Mouse (Mus musculus) MEL (cell line): ENCODE measurements around the gene Hspa4l. TPM values are rescaled to one million over a fixed set of nuclear protein-coding genes. Genes with fewer than 3 reads are reported as not detected.

Experiments used
- DNase-seq: peaks from one replicate; pipeline ENCODE4 v3.0.0; 2011; ENCODE audit warnings: low read depth, low spot score
- H3K27ac ChIP-seq: 2 replicates; pipeline ENCODE4 v1.5.1; 2012; ENCODE audit warnings: low read depth, mild to moderate bottlenecking, control low read depth, low read length, moderate library complexity; ENCODE audit not compliant: control insufficient read depth
- H3K27me3 ChIP-seq, 2 experiments: fragments of 150-350 bp in 1 of 2; sonication (generic) in 1 of 2; 2 replicates each; pipeline ENCODE4 v1.6.1; 2012; ENCODE audit warnings: low read length in 2 of 2, mild to moderate bottlenecking in 2 of 2, improper control_type of control experiment in 1 of 2, moderate library complexity in 1 of 2; ENCODE audit not compliant: insufficient read depth in 2 of 2, control insufficient read depth in 1 of 2
- H3K36me3 ChIP-seq, 2 experiments: 2 replicates each; pipeline ENCODE4 v1.6.1; 2012 to 2014; ENCODE audit warnings: low read length in 2 of 2, improper control_type of control experiment in 1 of 2, inconsistent platforms in 1 of 2, mild to moderate bottlenecking in 1 of 2; ENCODE audit not compliant: insufficient read depth in 2 of 2, control insufficient read depth in 1 of 2
- H3K4me1 ChIP-seq, 2 experiments: fragments of 150-350 bp in 1 of 2; sonication (generic) in 1 of 2; 2 replicates each; pipeline ENCODE4 v1.6.1; 2012; ENCODE audit warnings: low read length in 2 of 2, improper control_type of control experiment in 1 of 2, mild to moderate bottlenecking in 1 of 2; ENCODE audit not compliant: insufficient read depth in 2 of 2, control insufficient read depth in 1 of 2
- H3K4me3 ChIP-seq, 2 experiments: fragments of 150-350 bp in 1 of 2; sonication (generic) in 1 of 2; 2 replicates each; pipeline ENCODE4 v1.5.1; 2012; ENCODE audit warnings: low read depth in 2 of 2, low read length in 2 of 2, mild to moderate bottlenecking in 2 of 2, moderate library complexity in 2 of 2, control low read depth in 1 of 2, improper control_type of control experiment in 1 of 2; ENCODE audit not compliant: control insufficient read depth in 1 of 2, insufficient read depth in 1 of 2
- H3K79me2 ChIP-seq: 2 replicates; pipeline ENCODE4 v1.6.1; 2012; ENCODE audit warnings: mild to moderate bottlenecking, low read length, moderate library complexity; ENCODE audit not compliant: control insufficient read depth, poor library complexity, insufficient read depth
- H3K9ac ChIP-seq: 2 replicates; pipeline ENCODE4 v1.6.1; 2012; ENCODE audit warnings: low read depth, mild to moderate bottlenecking, control low read depth, low read length, moderate library complexity; ENCODE audit not compliant: control insufficient read depth, poor library complexity, severe bottlenecking
- H3K9me3 ChIP-seq: fragments of 150-350 bp; sonication (generic); replicated peaks from 2 replicates; pipeline ENCODE4 v1.6.1; 2012; ENCODE audit warnings: mild to moderate bottlenecking, low read length, improper control_type of control experiment, moderate library complexity; ENCODE audit not compliant: insufficient read depth
- CHD1 ChIP-seq: IDR thresholded peaks from 2 replicates; pipeline ENCODE4 v1.6.1; 2012; ENCODE audit warnings: low read depth, mild to moderate bottlenecking, inconsistent platforms, low read length, improper control_type of control experiment
- ELF1 ChIP-seq: IDR thresholded peaks from 2 replicates; pipeline ENCODE4 v1.6.1; 2014; ENCODE audit warnings: low read depth, mild to moderate bottlenecking, inconsistent platforms, low read length, improper control_type of control experiment, moderate library complexity
- EP300 ChIP-seq, 2 experiments: IDR thresholded peaks; 2 replicates each; pipeline ENCODE4 v1.6.1; 2011; ENCODE audit warnings: improper control_type of control experiment in 2 of 2, low read length in 2 of 2, low read depth in 1 of 2, mild to moderate bottlenecking in 1 of 2
- HCFC1 ChIP-seq: IDR thresholded peaks from 2 replicates; pipeline ENCODE4 v1.6.1; 2012; ENCODE audit warnings: low read depth, mild to moderate bottlenecking, inconsistent platforms, low read length, improper control_type of control experiment, moderate library complexity
- JUND ChIP-seq: IDR thresholded peaks from 2 replicates; pipeline ENCODE4 v1.6.1; 2011; ENCODE audit warnings: low read depth, mild to moderate bottlenecking, improper control_type of control experiment, low read length
- KAT2A ChIP-seq: conservative IDR thresholded peaks from 2 replicates; pipeline ENCODE4 v1.6.1; 2012; ENCODE audit warnings: low read depth, low read length, improper control_type of control experiment, inconsistent platforms
- MAFK ChIP-seq: IDR thresholded peaks from 2 replicates; pipeline ENCODE4 v1.6.1; 2011; ENCODE audit warnings: low read depth, mild to moderate bottlenecking, low read length, improper control_type of control experiment, borderline replicate concordance
- MAX ChIP-seq: IDR thresholded peaks from 2 replicates; pipeline ENCODE4 v1.6.1; 2011; ENCODE audit warnings: low read length, improper control_type of control experiment
- MAZ ChIP-seq: IDR thresholded peaks from 2 replicates; pipeline ENCODE4 v1.6.1; 2012; ENCODE audit warnings: low read depth, mild to moderate bottlenecking, inconsistent platforms, low read length, improper control_type of control experiment
- MEF2A ChIP-seq: IDR thresholded peaks from 2 replicates; pipeline ENCODE4 v1.6.1; 2014; ENCODE audit warnings: low read depth, mild to moderate bottlenecking, inconsistent platforms, low read length, improper control_type of control experiment; ENCODE audit not compliant: poor library complexity, insufficient replicate concordance, severe bottlenecking; ENCODE audit errors: extremely low read depth
- MXI1 ChIP-seq: IDR thresholded peaks from 2 replicates; pipeline ENCODE4 v1.6.1; 2011; ENCODE audit warnings: mild to moderate bottlenecking, low read depth, low read length, improper control_type of control experiment
- NELFE ChIP-seq: IDR thresholded peaks from 2 replicates; pipeline ENCODE4 v1.6.1; 2011; ENCODE audit warnings: low read depth, low read length, improper control_type of control experiment
- POLR2AphosphoS2 ChIP-seq: IDR thresholded peaks from 2 replicates; pipeline ENCODE4 v1.6.1; 2011; ENCODE audit warnings: low read length, improper control_type of control experiment
- POLR2AphosphoS5 ChIP-seq: IDR thresholded peaks from 2 replicates; pipeline ENCODE4 v1.6.1; 2012; ENCODE audit warnings: low read depth, borderline replicate concordance, mild to moderate bottlenecking, inconsistent platforms, low read length, moderate library complexity, mixed read lengths
- RAD21 ChIP-seq: IDR thresholded peaks from 2 replicates; pipeline ENCODE4 v1.6.1; 2011; ENCODE audit warnings: mild to moderate bottlenecking, low read depth, low read length, improper control_type of control experiment
- SIN3A ChIP-seq: IDR thresholded peaks from 2 replicates; pipeline ENCODE4 v1.6.1; 2012; ENCODE audit warnings: low read length, improper control_type of control experiment, inconsistent platforms
- SMC3 ChIP-seq: IDR thresholded peaks from 2 replicates; pipeline ENCODE4 v1.6.1; 2011; ENCODE audit warnings: low read depth, low read length, improper control_type of control experiment
- TAL1 ChIP-seq: IDR thresholded peaks from 2 replicates; pipeline ENCODE4 v1.6.1; 2012; ENCODE audit warnings: mild to moderate bottlenecking, inconsistent platforms, low read length, moderate library complexity, mixed read lengths
- TCF12 ChIP-seq: IDR thresholded peaks from 2 replicates; pipeline ENCODE4 v1.6.1; 2014; ENCODE audit warnings: low read depth, mild to moderate bottlenecking, inconsistent platforms, low read length, improper control_type of control experiment, moderate library complexity
- UBTF ChIP-seq: IDR thresholded peaks from 2 replicates; pipeline ENCODE4 v1.6.1; 2012; ENCODE audit warnings: low read depth, mild to moderate bottlenecking, inconsistent platforms, low read length, improper control_type of control experiment, moderate library complexity, borderline replicate concordance; ENCODE audit not compliant: insufficient read depth
- USF1 ChIP-seq: IDR thresholded peaks from 2 replicates; pipeline ENCODE4 v1.6.1; 2014; ENCODE audit warnings: low read depth, mild to moderate bottlenecking, inconsistent platforms, low read length, improper control_type of control experiment, moderate library complexity
- ZKSCAN1 ChIP-seq: IDR thresholded peaks from 2 replicates; pipeline ENCODE4 v1.6.1; 2012; ENCODE audit warnings: low read depth, mild to moderate bottlenecking, inconsistent platforms, low read length, improper control_type of control experiment, moderate library complexity
- ZMIZ1 ChIP-seq: IDR thresholded peaks from 2 replicates; pipeline ENCODE4 v1.6.1; 2012; ENCODE audit warnings: low read depth, mild to moderate bottlenecking, inconsistent platforms, low read length, improper control_type of control experiment, moderate library complexity
- ZNF384 ChIP-seq: IDR thresholded peaks from 2 replicates; pipeline ENCODE4 v1.6.1; 2012; ENCODE audit warnings: low read depth, mild to moderate bottlenecking, inconsistent platforms, low read length, improper control_type of control experiment
- polyA plus RNA-seq, 2 experiments: library from polyadenylated mRNA; stranded (reverse) in 1 of 2; unstranded in 1 of 2; fragments of >175 nt in 1 of 2; fragments of >200 nt in 1 of 2; gene quantifications; 2 replicates each; pipeline versions ENCODE4 v1.2.1 to v1.2.4; 2012; ENCODE audit warnings: low replicate concordance in 2 of 2, low read depth in 1 of 2; ENCODE audit not compliant: insufficient read length in 2 of 2, insufficient read depth in 1 of 2, missing spikeins in 1 of 2
- total RNA-seq: library from RNA; depleted of rRNA; stranded (reverse); fragments of 300-350 nt; gene quantifications from 2 replicates; pipeline ENCODE4 v1.2.3, GENCODE M21; 2012

Hspa4l gene
- total and polyA plus RNA-seq, 3 experiments, result 19.2 to 37.2 (median 35.7) TPM

DNA sequence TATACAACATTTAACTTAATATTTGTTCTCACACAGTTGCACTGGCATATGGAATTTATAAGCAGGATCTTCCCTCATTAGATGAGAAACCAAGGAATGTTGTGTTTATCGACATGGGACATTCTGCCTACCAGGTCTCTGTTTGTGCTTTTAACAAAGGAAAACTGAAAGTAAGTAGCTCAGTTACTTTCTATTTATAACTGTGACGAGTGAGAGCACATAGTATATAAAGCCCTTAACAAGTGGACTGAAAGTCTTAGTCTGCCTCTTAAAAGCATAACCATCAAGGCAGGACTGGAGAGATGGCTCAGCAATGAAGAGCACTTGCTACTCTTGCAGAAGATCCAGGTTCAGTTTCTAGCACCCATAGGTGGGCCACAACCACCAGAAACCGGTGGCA is 16.5 kb downstream of the Hspa4l start:
- peaks cover 0 to 17% of the 10 kb centered on the region in 2 experiments; a peak in 3 of 4 replicates for H3K36me3 ChIP-seq
- no peaks in the 10 kb centered on the region for H3K4me1 ChIP-seq
- DNase-seq, result no peak
- TF ChIP-seq TAL1 (no peak), CHD1 (no peak), MAX (no peak), ELF1 (no peak), SIN3A (no peak), EP300 (IDR thresholded peaks at IDR 0.05; ENCODE audit: low read depth in 1 of 2, low read length in 2 of 2) (no peak), POLR2AphosphoS2 (no peak), MXI1 (no peak), TCF12 (no peak), USF1 (no peak), KAT2A (no peak), ZMIZ1 (no peak), UBTF (no peak), NELFE (no peak), MEF2A (no peak), JUND (no peak), SMC3 (no peak), HCFC1 (no peak)
- TF ChIP-seq, all 39 proteins: peak for 0
- Histone ChIP-seq H3K4me3 (no peak overlapping the region), H3K27ac (no peak overlapping the region), H3K9ac (no peak overlapping the region), H3K79me2 (no peaks in the 10 kb centered on the region), H3K27me3 (no peaks in the 10 kb centered on the region), H3K9me3 (no peaks in the 10 kb centered on the region)

DNA sequence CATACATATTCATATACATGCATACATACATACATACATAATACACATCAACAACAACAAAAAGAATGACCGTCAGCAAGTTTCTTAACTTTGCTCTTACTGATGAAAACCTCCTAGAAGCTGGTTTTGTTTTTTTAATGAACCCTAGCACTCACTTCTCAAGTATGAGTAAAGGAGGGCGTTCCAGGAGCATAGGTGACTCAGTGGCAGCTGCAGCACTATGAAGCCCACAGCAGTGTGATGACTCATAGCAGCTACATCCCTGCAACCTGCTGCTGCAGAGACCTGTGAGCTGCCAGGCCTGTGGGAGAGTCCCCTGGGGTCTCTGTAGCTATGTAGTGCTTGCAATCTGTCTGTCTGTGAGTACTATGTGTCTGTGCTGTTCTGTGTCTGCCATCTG is 17.0 kb downstream of the Hspa4l start:
- Histone ChIP-seq H3K79me2 (no peaks in the 10 kb centered on the region), H3K4me1 (no peaks in the 10 kb centered on the region), H3K9ac (no peak overlapping the region), H3K27ac (no peak overlapping the region), H3K9me3 (no peaks in the 10 kb centered on the region), H3K36me3 (peaks cover 0 to 20% of the 10 kb centered on the region in 2 experiments; a peak in 3 of 4 replicates), H3K4me3 (no peak overlapping the region), H3K27me3 (no peaks in the 10 kb centered on the region)
- TF ChIP-seq MAFK, result no peak
- TF ChIP-seq MAZ, result no peak
- TF ChIP-seq CHD1, result no peak
- TF ChIP-seq SIN3A, result no peak
- no peak for TF ChIP-seq ZKSCAN1
- TF ChIP-seq EP300 (IDR thresholded peaks at IDR 0.05; ENCODE audit: low read depth in 1 of 2, low read length in 2 of 2), result no peak
- TF ChIP-seq RAD21, result no peak
- no peak for TF ChIP-seq POLR2AphosphoS5
- no peak for TF ChIP-seq MEF2A
- no peak for TF ChIP-seq ZNF384
- no peak for TF ChIP-seq TCF12
- TF ChIP-seq MAX, result no peak
- no peak for DNase-seq
